Mouse (Mus musculus) stomach, postnatal 0 days (tissue): Measurements from ENCODE around the gene Tecrl. TPM values are rescaled to one million over a fixed set of nuclear protein-coding genes. Genes with fewer than 3 reads are reported as not detected.

Experiments used
- ATAC-seq: fragments of 200-750 bp; cut with Nextera tagmentation; 2 replicates; pipeline ENCODE4 v1.8.0; 2017; ENCODE audit not compliant: low FRiP score, low TSS enrichment
- DNase-seq: peaks from one replicate; pipeline ENCODE4 v3.0.0-alpha.2; 2016; ENCODE audit warnings: low spot score
- H3K27ac ChIP-seq: fragments of 300-500 bp; sonication (generic); replicated peaks from 2 replicates; pipeline ENCODE4 v1.5.1; 2014; ENCODE audit warnings: mild to moderate bottlenecking, control low read depth
- H3K27me3 ChIP-seq: fragments of 300-500 bp; sonication (generic); 2 replicates; pipeline ENCODE4 v1.6.1; 2014; ENCODE audit warnings: low read length; ENCODE audit not compliant: control insufficient read depth, insufficient read depth
- H3K36me3 ChIP-seq: fragments of 300-500 bp; sonication (generic); 2 replicates; pipeline ENCODE4 v1.6.1; 2014; ENCODE audit warnings: low read length, mixed read lengths; ENCODE audit not compliant: control insufficient read depth, insufficient read depth
- H3K4me1 ChIP-seq: fragments of 300-500 bp; sonication (generic); replicated peaks from 2 replicates; pipeline ENCODE4 v1.6.1; 2014; ENCODE audit warnings: antibody characterized with exemption; ENCODE audit not compliant: control insufficient read depth, insufficient read depth
- H3K4me2 ChIP-seq: fragments of 300-500 bp; sonication (generic); replicated peaks from 2 replicates; pipeline ENCODE4 v1.6.1; 2014; ENCODE audit warnings: low read depth, mild to moderate bottlenecking, control low read depth, moderate library complexity
- H3K4me3 ChIP-seq: fragments of 300-500 bp; sonication (generic); 2 replicates; pipeline ENCODE4 v1.5.1; 2014; ENCODE audit warnings: low read depth, low read length, control low read depth
- H3K9ac ChIP-seq: fragments of 300-500 bp; sonication (generic); 2 replicates; pipeline ENCODE4 v1.6.1; 2014; ENCODE audit warnings: mild to moderate bottlenecking, low read length, control low read depth, mixed read lengths
- H3K9me3 ChIP-seq: fragments of 300-500 bp; sonication (generic); 2 replicates; pipeline ENCODE4 v1.6.1; 2016; ENCODE audit warnings: low read length; ENCODE audit not compliant: control insufficient read depth
- CTCF ChIP-seq: IDR thresholded peaks from 2 replicates; pipeline ENCODE4 v1.5.1; 2016; ENCODE audit warnings: antibody characterized with exemption, low read depth, mild to moderate bottlenecking, moderate library complexity
- EP300 ChIP-seq: optimal IDR thresholded peaks from 2 replicates; pipeline ENCODE3; 2016; ENCODE audit warnings: antibody characterized with exemption
- WGBS: fragments of 180-500 bp; shearing (Covaris S2); extraction: QIAGEN DNeasy Blood & Tissue Kit; methylation state at CpG from one replicate; pipeline ENCODE4 v1.1.7; 2014; 5-methylcytosine and 5-hydroxymethylcytosine counted together
- polyA plus RNA-seq: library from polyadenylated mRNA; unstranded; fragments of >200 nt; fragmentation: Nextera tagmentation; extraction: Ambion mirVana; gene quantifications from 2 replicates; pipeline ENCODE4 v1.2.1, GENCODE M21; 2015

Gene Tecrl
- polyA plus RNA-seq: 0.04 and 0.15 TPM in 2 replicates

DNA sequence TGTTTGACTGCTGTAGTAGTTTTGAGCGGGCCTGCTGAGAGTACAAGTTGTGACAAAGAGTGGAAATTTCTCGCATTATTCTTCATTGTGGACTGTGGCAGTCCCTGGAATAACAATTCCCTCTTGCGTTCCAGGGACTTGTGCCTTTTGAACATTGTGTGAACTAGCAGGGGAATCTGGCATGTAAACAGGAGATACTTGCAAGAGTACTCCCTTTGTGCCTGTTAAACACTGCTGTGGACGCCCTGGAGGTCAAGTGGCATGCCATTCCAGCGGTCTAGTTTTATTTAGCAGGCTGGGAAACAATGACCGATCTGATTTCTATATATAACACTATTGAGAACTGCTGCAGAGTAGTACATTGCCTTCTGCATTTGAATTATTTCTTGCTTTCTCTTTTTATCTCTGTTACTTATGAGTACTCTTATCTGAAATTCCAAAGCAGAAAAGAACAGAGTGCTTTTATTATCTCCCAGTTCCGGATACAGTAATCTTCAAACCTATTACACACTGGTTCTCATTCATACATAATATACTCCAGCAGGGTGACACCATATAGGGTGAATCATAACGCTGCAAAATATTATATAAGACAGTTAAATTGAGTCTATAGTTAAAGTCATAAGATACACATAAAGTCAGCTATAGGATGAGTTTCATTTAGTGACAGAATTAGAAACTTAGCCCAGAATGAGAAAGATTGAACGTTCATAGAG, at the start of gene Tecrl:
Gene Tecrl (minus strand): TSS at position 350 of the 716 bp plus-strand sequence.
- Histone ChIP-seq H3K36me3 (no peaks in the 10 kb centered on the region), H3K9me3 (no peaks in the 10 kb centered on the region), H3K4me3 (no peak within 1 kb of the TSS), H3K4me1 (no peaks in the 10 kb centered on the region), H3K9ac (no peak within 1 kb of the TSS), H3K27ac (no peak within 1 kb of the TSS), H3K4me2 (no peak within 1 kb of the TSS), H3K27me3 (no peaks in the 10 kb centered on the region)
- WGBS: 26% methylated on average over 9 of the region's 9 CpGs
- DNase-seq (no peak), ATAC-seq (no peak)
- no peak for TF ChIP-seq CTCF
- no peak for TF ChIP-seq EP300

DNA sequence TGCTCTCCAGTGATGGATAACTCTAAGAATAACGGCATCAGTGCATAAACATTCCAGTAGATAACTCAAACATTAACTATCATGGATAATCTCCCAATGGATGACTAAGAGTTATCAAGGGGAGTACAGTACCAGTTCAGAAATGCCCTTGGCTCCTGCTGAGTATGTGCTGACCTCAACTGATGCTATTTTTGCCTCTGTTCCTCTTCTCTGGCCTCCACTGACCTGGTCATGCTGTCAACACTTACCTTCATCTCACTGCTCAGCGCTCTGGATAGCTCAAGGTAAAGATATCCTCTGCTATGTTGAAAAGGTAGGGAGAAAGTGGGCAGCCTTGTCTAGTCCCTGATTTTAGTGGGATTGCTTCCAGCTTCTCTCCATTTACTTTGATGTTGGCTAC, 30.0 kb upstream of the Tecrl start:
- H3K4me1 ChIP-seq: no peaks in the 10 kb centered on the region
- no peak overlapping the region for H3K4me3 ChIP-seq
- ATAC-seq (no peak), DNase-seq (no peak)
- WGBS: 63% methylated on average over 2 of the region's 2 CpGs
- no peaks in the 10 kb centered on the region for H3K9me3 ChIP-seq
- no peak overlapping the region for H3K9ac ChIP-seq
- no peaks in the 10 kb centered on the region for H3K36me3 ChIP-seq
- H3K4me2 ChIP-seq: no peak overlapping the region
- H3K27ac ChIP-seq: no peak overlapping the region
- H3K27me3 ChIP-seq: no peaks in the 10 kb centered on the region
- TF ChIP-seq CTCF (no peak), EP300 (no peak)

DNA sequence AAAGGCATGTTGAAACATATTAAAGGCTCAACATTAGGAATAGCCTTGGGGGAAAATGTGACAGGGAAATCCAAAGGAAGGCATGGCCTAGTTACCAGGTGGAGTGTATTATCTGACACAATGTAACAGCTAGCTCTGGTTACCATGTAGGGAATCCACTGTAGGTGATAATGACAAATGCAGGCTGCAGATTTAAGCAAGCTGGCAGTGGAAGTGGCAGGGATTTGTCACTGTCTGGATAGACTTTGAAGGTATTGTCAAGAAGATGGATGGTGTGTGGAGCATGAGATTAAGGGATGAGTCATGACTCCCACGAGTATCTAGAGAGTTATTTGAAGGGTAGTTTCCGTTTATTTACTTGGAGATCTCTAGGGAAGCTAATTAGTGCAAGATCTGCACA, 3.4 kb downstream of the Tecrl start:
- TF ChIP-seq CTCF (no peak), EP300 (no peak)
- H3K9me3 ChIP-seq: no peaks in the 10 kb centered on the region
- H3K27me3 ChIP-seq: no peaks in the 10 kb centered on the region
- ATAC-seq (no peak), DNase-seq (no peak)
- H3K4me1 ChIP-seq: no peaks in the 10 kb centered on the region
- no peak overlapping the region for H3K4me2 ChIP-seq
- H3K27ac ChIP-seq: no peak overlapping the region
- no peak overlapping the region for H3K4me3 ChIP-seq
- WGBS: 7% methylated on average over 2 of the region's 2 CpGs
- H3K36me3 ChIP-seq: no peaks in the 10 kb centered on the region
- H3K9ac ChIP-seq: no peak overlapping the region

DNA sequence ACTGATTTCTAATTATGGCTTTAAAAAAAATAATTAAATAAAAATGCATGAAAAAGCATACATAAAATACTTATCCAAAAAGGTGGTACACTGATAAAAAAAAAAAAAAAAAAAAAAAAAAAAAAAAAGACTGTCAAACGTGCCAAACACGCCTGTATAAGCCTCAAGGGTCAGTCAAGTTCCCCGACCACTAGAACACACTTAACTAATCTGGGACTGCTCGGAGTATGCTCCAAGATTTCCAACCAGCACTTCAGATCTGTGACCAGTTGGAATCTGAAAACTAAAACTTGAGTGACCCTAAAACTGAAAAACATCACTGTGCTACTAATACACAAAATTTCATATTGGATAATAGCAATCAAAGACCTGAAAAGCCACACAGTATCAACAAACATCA, 15.9 kb downstream of the Tecrl start:
- H3K36me3 ChIP-seq: no peaks in the 10 kb centered on the region
- H3K4me1 ChIP-seq: no peaks in the 10 kb centered on the region
- ATAC-seq (no peak), DNase-seq (no peak)
- no peaks in the 10 kb centered on the region for H3K9me3 ChIP-seq
- no peak overlapping the region for H3K4me3 ChIP-seq
- no peak overlapping the region for H3K9ac ChIP-seq
- TF ChIP-seq EP300: no peak
- no peak for TF ChIP-seq CTCF
- H3K27ac ChIP-seq: no peak overlapping the region
- H3K27me3 ChIP-seq: no peaks in the 10 kb centered on the region
- 79% methylated on average over 4 of the region's 4 CpGs for WGBS
- H3K4me2 ChIP-seq: no peak overlapping the region

GRCm38 (mm10) chr5:83267148-83267776, 87.7 kb downstream of the Tecrl start:
- Histone ChIP-seq H3K36me3 (no peaks in the 10 kb centered on the region), H3K27me3 (no peaks in the 10 kb centered on the region), H3K27ac (no peak overlapping the region), H3K9me3 (no peaks in the 10 kb centered on the region), H3K9ac (no peak overlapping the region), H3K4me2 (no peak overlapping the region), H3K4me3 (no peak overlapping the region), H3K4me1 (no peaks in the 10 kb centered on the region)
- ATAC-seq: no peak
- 54% methylated on average over 2 of the region's 2 CpGs for WGBS
- TF ChIP-seq EP300 (no peak), CTCF (no peak)
- no peak for DNase-seq

GRCm38 (mm10) chr5:83260059-83260458, 94.9 kb downstream of the Tecrl start:
- TF ChIP-seq EP300 (no peak), CTCF (no peak)
- no peak for ATAC-seq

More at GRCm38 (mm10) chr5:83260059-83260458, 94.9 kb downstream of the Tecrl start:
- Histone ChIP-seq H3K9me3 (no peaks in the 10 kb centered on the region), H3K27me3 (no peaks in the 10 kb centered on the region), H3K4me2 (no peak overlapping the region), H3K9ac (no peak overlapping the region), H3K36me3 (no peaks in the 10 kb centered on the region), H3K27ac (no peak overlapping the region), H3K4me1 (no peaks in the 10 kb centered on the region), H3K4me3 (no peak overlapping the region)
- DNase-seq: no peak
